Mouse (Mus musculus) gastrocnemius, adult 2 months (tissue): ENCODE data around the gene Surf6. TPM values are rescaled to one million over a fixed set of nuclear protein-coding genes. Genes with fewer than 3 reads are reported as not detected.

ENCODE experiments used
- DNase-seq: peaks from one replicate; pipeline ENCODE4 v3.0.0; 2022
- H3K27ac ChIP-seq: fragments of 200-600 bp; 2 replicates; pipeline ENCODE4 v1.8.1; 2022; ENCODE audit warnings: mild to moderate bottlenecking
- H3K4me3 ChIP-seq: fragments of 200-600 bp; 2 replicates; pipeline ENCODE4 v1.8.1; 2022; ENCODE audit warnings: mild to moderate bottlenecking, moderate library complexity
- CTCF ChIP-seq: fragments of 200-600 bp; IDR thresholded peaks from 2 replicates; pipeline ENCODE4 v1.8.1; 2022; ENCODE audit warnings: antibody characterized with exemption, mild to moderate bottlenecking, moderate library complexity
- intact Hi-C: fragments of 180-260 bp; cut with DNase I; formaldehyde crosslinking; loops from one replicate; pipeline ENCODE4 v1.15.1; 2025
- total RNA-seq, 2 experiments: library from RNA; stranded (reverse); gene quantifications; 2 replicates each; pipeline ENCODE4 v1.2.3; 2021

Surf6 gene
- total RNA-seq, 2 experiments from 2014 or later = 13.0 to 13.1 TPM

DNA sequence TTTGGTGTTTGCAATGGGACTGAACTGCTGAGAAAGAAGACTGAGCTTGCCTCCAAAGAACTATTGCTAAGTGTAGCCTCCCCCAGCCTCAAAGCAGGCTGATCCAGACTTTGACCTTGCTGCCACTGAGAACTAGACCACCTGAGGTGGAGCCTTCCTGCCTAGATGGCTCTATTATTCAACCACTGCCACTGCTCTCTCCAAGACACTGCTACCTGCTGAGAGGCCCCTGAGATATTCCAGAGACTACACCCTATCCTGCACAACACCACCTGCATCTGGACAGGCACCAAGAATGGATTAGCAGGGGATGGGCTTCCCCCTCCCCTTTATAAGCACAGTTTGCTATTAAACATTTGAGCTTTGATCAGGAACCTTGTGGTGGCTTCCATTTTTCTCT lies 24.1 kb downstream of the Surf6 start:
- intact Hi-C loops = no loop called here
- Histone ChIP-seq H3K4me3 (no peak overlapping the region), H3K27ac (no peak overlapping the region)
- no peak for TF ChIP-seq CTCF
- no peak for DNase-seq

DNA sequence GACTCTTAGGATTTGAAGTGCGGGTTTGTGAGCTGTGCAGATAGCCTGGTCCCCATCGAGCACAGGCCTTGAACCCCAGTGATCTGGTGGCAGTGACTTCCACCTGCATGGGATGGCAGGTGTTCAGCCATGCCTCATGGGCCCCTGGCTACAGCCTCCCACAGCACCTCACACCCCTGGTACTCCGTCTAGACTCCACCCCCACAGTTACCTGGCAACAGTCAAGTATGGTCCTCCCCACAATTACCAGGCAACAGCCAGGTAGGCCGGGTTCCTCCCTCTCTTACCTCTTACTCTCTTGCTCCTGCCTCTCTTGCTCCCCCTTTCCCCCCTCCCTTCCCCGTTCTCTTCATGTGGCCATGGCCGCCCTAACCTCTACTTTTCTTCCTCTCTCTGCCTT lies 32.0 kb downstream of the Surf6 start:
- TF ChIP-seq CTCF = no peak
- H3K27ac ChIP-seq = no peak overlapping the region
- DNase-seq = no peak
- no peak overlapping the region for H3K4me3 ChIP-seq
- intact Hi-C loops = no loop called here

GRCm38 (mm10) chr2:26864879-26865278 lies 37.8 kb downstream of the Surf6 start, which contains the start of gene Abo:
Gene Abo, minus strand, starts transcription at chr2:26864979.
- H3K4me3 ChIP-seq = no peak within 1 kb of the TSS
- no peak within 1 kb of the TSS for H3K27ac ChIP-seq
- intact Hi-C loops = loop anchor here (10.0 kb wide), 1 partner anchor 190 kb away; the partner anchor contains the start of gene Lcn4
- TF ChIP-seq CTCF = no peak
- no peak for DNase-seq

- DNase-seq = no peak
Measured at GRCm38 (mm10) chr2:26862856-26863255, 39.8 kb downstream of the Surf6 start.

DNA sequence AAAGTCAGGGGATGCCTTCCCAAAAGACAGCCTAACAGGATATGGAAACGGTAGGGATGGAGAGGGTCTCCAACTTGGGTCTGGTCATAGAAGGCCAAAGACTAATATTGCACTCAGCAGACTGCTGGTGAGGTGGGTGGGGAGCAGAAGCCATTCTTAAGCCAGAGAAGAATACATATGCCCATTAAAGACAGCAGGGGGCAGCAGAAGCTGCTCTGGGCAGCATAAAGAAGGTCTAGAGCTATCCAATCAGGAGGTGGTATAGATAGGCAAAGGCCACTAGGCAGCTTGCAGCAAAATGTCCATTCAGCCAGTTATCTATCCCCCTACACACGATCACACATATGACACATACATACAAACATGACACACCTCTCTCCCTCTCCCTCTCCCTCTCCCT lies 55.0 kb downstream of the Surf6 start:
- peak; percentile 56 for TF ChIP-seq CTCF
- DNase-seq = no peak
- intact Hi-C loops = no loop called here
- Histone ChIP-seq H3K4me3 (no peak overlapping the region), H3K27ac (no peak overlapping the region)

More at GRCm38 (mm10) chr2:26862856-26863255, 39.8 kb downstream of the Surf6 start:
- Histone ChIP-seq H3K27ac (no peak overlapping the region), H3K4me3 (no peak overlapping the region)
- no peak for TF ChIP-seq CTCF
- intact Hi-C loops = loop anchor here (10.0 kb wide), 1 partner anchor 188 kb away; the partner anchor contains the start of gene Lcn4

Other genes with a start within 250 kb of the Surf6 start
- not detected for gene Lcn4, start 231.6 kb downstream of the Surf6 start, total RNA-seq
- gene Abo, start 37.9 kb downstream of the Surf6 start, total RNA-seq = not detected
- gene Med22, start 7.8 kb upstream of the Surf6 start, total RNA-seq = 10 to 100 TPM; 15.4 to 19.0 TPM
- gene Rpl7a, start 7.9 kb upstream of the Surf6 start, total RNA-seq = 100 to 1,000 TPM; 261 to 309 TPM
- 10 to 100 TPM; 12.4 to 16.1 TPM for gene Surf2, start 13.5 kb upstream of the Surf6 start, total RNA-seq
- gene Surf1, start 13.7 kb upstream of the Surf6 start, total RNA-seq = 10 to 100 TPM; 41.1 to 41.6 TPM
- gene Surf4, start 31.0 kb upstream of the Surf6 start, total RNA-seq = 10 to 100 TPM; 69.0 to 75.6 TPM
- gene Stkld1, start 31.2 kb upstream of the Surf6 start, total RNA-seq = not detected
- gene Rexo4, start 61.5 kb upstream of the Surf6 start, total RNA-seq = 10 to 100 TPM; 16.0 to 19.1 TPM
- gene Adamts13, start 70.5 kb upstream of the Surf6 start, total RNA-seq = not detected
- 10 to 100 TPM; 34.9 to 36.2 TPM for gene Cacfd1, start 107.0 kb upstream of the Surf6 start, total RNA-seq
- gene Slc2a6, start 125.1 kb upstream of the Surf6 start, total RNA-seq = not detected
- under 1 TPM in 1 of 2 experiments, not detected in 1; 0.36 TPM for gene Mymk, start 169.3 kb upstream of the Surf6 start, total RNA-seq
- gene Adamtsl2, start 176.5 kb upstream of the Surf6 start, total RNA-seq = 1 to 10 TPM; 2.9 to 9.8 TPM
- gene Fam163b, start 239.6 kb upstream of the Surf6 start, total RNA-seq = not detected